Comparison of ENCODE assay signal across 19 mouse cellular contexts in genomic region chr2:170263594-170263993, GRCm38 (mm10).
DNase-seq lines count a peak whose midpoint lies in the region; ATAC-seq and TF ChIP-seq lines count a peak whose summit lies in the region.
"Had no signal": no experiment of that assay in that cellular context is flagged by ENCODE, and none has a peak within 500 bp of the region (broad histone marks: within the 10 kb centered on the region; RNA-seq: fewer than 3 reads in every experiment).

No protein-coding gene starts in this region.

- H3K79me2 ChIP-seq in heart, adult 2 months (replicated peaks; ENCODE audit: control insufficient read depth, insufficient read depth, low read length): no peaks in the 10 kb centered on the region

- no peak overlapping the region for H3K9ac ChIP-seq in heart, adult 2 months (ENCODE audit: low read depth, low read length)
- H3K9ac ChIP-seq in hindbrain, embryonic 13.5 days: no peak overlapping the region
- H3K9ac ChIP-seq: forebrain, embryonic 15.5 days; hindbrain, embryonic 12.5 days had no signal

- H3K4me2 ChIP-seq in hindbrain, embryonic 13.5 days: no peak overlapping the region
- H3K4me2 ChIP-seq: forebrain, embryonic 15.5 days; hindbrain, embryonic 12.5 days had no signal

- TF ChIP-seq CTCF in heart, adult 2 months (IDR thresholded peaks at IDR 0.05): no peak

- H3K27me3 ChIP-seq in heart, adult 2 months (ENCODE audit: control insufficient read depth, insufficient read depth, low read length): no peaks in the 10 kb centered on the region
- H3K27me3 ChIP-seq in limb, embryonic 10.5 days (ENCODE audit: low read depth, poor library complexity, severe bottlenecking): no peaks in the 10 kb centered on the region
- H3K27me3 ChIP-seq in hindbrain, embryonic 13.5 days: no peaks in the 10 kb centered on the region
- H3K27me3 ChIP-seq: forebrain, embryonic 15.5 days; hindbrain, embryonic 12.5 days; Patski had no signal

- H3K36me3 ChIP-seq in heart, adult 2 months (ENCODE audit: control insufficient read depth, insufficient read depth, low read length): no peaks in the 10 kb centered on the region; the same call in none of the 2 replicates
- no peaks in the 10 kb centered on the region for H3K36me3 ChIP-seq in limb, embryonic 10.5 days
- no peaks in the 10 kb centered on the region for H3K36me3 ChIP-seq in hindbrain, embryonic 13.5 days
- H3K36me3 ChIP-seq: forebrain, embryonic 15.5 days; hindbrain, embryonic 12.5 days had no signal

- peaks cover 3% of the 10 kb centered on the region for H3K4me1 ChIP-seq in heart, adult 2 months (ENCODE audit: control insufficient read depth, insufficient read depth, low read length)
- H3K4me1 ChIP-seq in limb, embryonic 10.5 days: peaks cover 44% of the 10 kb centered on the region
- H3K4me1 ChIP-seq in hindbrain, embryonic 13.5 days (replicated peaks): peaks cover 19% of the 10 kb centered on the region; the same call in 1 of the 2 replicates

- ATAC-seq in hindbrain, embryonic 13.5 days (ENCODE audit: low FRiP score): no peak
- ATAC-seq: activated CD4-positive, CD25-positive, alpha-beta regulatory T cell, adult 4 months; forebrain, embryonic 15.5 days; hindbrain, postnatal 0 days; Patski had no signal

- intact Hi-C loops in heart, adult 2 months (cut with DNase I): no loop called here

- H3K9me3 ChIP-seq in limb, embryonic 10.5 days (replicated peaks): no peaks in the 10 kb centered on the region
- no peaks in the 10 kb centered on the region for H3K9me3 ChIP-seq in hindbrain, embryonic 13.5 days
- H3K9me3 ChIP-seq: forebrain, embryonic 15.5 days; hindbrain, embryonic 12.5 days had no signal

- H3K27ac ChIP-seq in heart, adult 2 months: no peak overlapping the region
- H3K27ac ChIP-seq in limb, embryonic 10.5 days: 0 out of 2 replicates have a peak overlapping the region, but pooled peaks have one; percentile 25
- H3K27ac ChIP-seq in hindbrain, embryonic 13.5 days: no peak overlapping the region
- H3K27ac ChIP-seq: forebrain, embryonic 15.5 days; hindbrain, embryonic 12.5 days; hindbrain, postnatal 0 days had no signal

- DNase-seq in adrenal gland, postnatal 14 days: peak; percentile 36
- no peak for DNase-seq in adrenal gland, postnatal 25 days
- DNase-seq in heart, adult 11 months: peak; percentile 91
- DNase-seq in heart, adult 2 months: no peak
- DNase-seq in MN1 (ENCODE audit: low spot score): peak; percentile 38
- DNase-seq in limb, embryonic 10.5 days (ENCODE audit: low spot score): no peak
- DNase-seq in thymus, postnatal 0 days (ENCODE audit: low spot score): no peak
- DNase-seq: cerebellum, adult 11 months; cerebellum, adult 8-10 months; cerebellum, postnatal 14 days; gastrocnemius, postnatal 10 days; heart, postnatal 4 days; kidney, adult 11 months had no signal

- 61% methylated on average over 4 of the region's 4 CpGs for WGBS in heart, adult 2 months
- WGBS in limb, embryonic 10.5 days: 45% methylated on average over 4 of the region's 4 CpGs
- WGBS in hindbrain, embryonic 13.5 days: 57% methylated on average over 4 of the region's 4 CpGs

- TF ChIP-seq POLR2A in heart, adult 2 months (IDR thresholded peaks at IDR 0.05; ENCODE audit: insufficient read depth, low read depth, low read length): no peak

- TF ChIP-seq EP300 in heart, adult 2 months (IDR thresholded peaks at IDR 0.05; ENCODE audit: insufficient read depth, low read depth, low read length): no peak

- H3K4me3 ChIP-seq in heart, adult 2 months: no peak overlapping the region
- H3K4me3 ChIP-seq in limb, embryonic 10.5 days: no peak overlapping the region
- no peak overlapping the region for H3K4me3 ChIP-seq in hindbrain, embryonic 13.5 days
- H3K4me3 ChIP-seq: forebrain, embryonic 15.5 days; hindbrain, embryonic 12.5 days had no signal

Comparison
In these comparisons a context has a peak if more than half of its experiments do, and no peak if none do; other contexts are left out.
1. DNase-seq: peak in adrenal gland, postnatal 14 days (single experiment), heart, adult 11 months (single experiment) and MN1 (single experiment); none in adrenal gland, postnatal 25 days (single experiment), heart, adult 2 months (0 of 2), limb, embryonic 10.5 days (single experiment) and thymus, postnatal 0 days (single experiment).